Mouse (Mus musculus): ENCODE measurements around the gene Rnaseh2a.

Rnaseh2a gene

GRCm38 (mm10) chr8:84969241-84970134 lies at the start of gene Rnaseh2a, which contains the start of the genes Gm49661 and Prdx2:
Gene Rnaseh2a (minus strand): TSS chr8:84969767.
Gene Gm49661 (minus strand): TSS chr8:84969433.
Gene Prdx2 (plus strand): TSS chr8:84969587.
- DNase-seq: peak; percentile 89

- DNase-seq: no peak
Observed at GRCm38 (mm10) chr8:85017209-85017608, 47.6 kb upstream of the Rnaseh2a start.

GRCm38 (mm10) chr8:85016724-85017123 lies 47.2 kb upstream of the Rnaseh2a start:
- no peak for DNase-seq

- no peak for DNase-seq
Observed at GRCm38 (mm10) chr8:85014431-85014830, 44.9 kb upstream of the Rnaseh2a start, which contains the start of gene Best2. Gene Best2 (minus strand): TSS chr8:85014531.

- DNase-seq: peak; percentile 90
Observed at GRCm38 (mm10) chr8:85013230-85013840, 43.8 kb upstream of the Rnaseh2a start.

- DNase-seq: peak; percentile 25
Observed at GRCm38 (mm10) chr8:85011242-85011641, 41.7 kb upstream of the Rnaseh2a start.

- peak; percentile 32 for DNase-seq
Observed at GRCm38 (mm10) chr8:85007686-85008085, 38.1 kb upstream of the Rnaseh2a start.

GRCm38 (mm10) chr8:84997649-84998295 lies 28.2 kb upstream of the Rnaseh2a start:
- peak; percentile 93 for DNase-seq

- no peak for DNase-seq
Observed at GRCm38 (mm10) chr8:84996978-84997377, 27.4 kb upstream of the Rnaseh2a start.

- peak; percentile 40 for DNase-seq
Observed at GRCm38 (mm10) chr8:84995680-84996079, 26.1 kb upstream of the Rnaseh2a start.

- no peak for DNase-seq
Observed at GRCm38 (mm10) chr8:84994375-84994774, 24.8 kb upstream of the Rnaseh2a start.

- peak; percentile 62 for DNase-seq
Observed at GRCm38 (mm10) chr8:84990836-84991235, 21.3 kb upstream of the Rnaseh2a start.

- DNase-seq: peak; percentile 98
Observed at GRCm38 (mm10) chr8:84990349-84990748, 20.8 kb upstream of the Rnaseh2a start, which contains the start of gene Hook2. Gene Hook2 (plus strand): TSS chr8:84990603.

GRCm38 (mm10) chr8:84989810-84990209 lies 20.2 kb upstream of the Rnaseh2a start:
- DNase-seq: peak; percentile 95

- peak; percentile 34 for DNase-seq
Observed at GRCm38 (mm10) chr8:84989311-84989731, 19.8 kb upstream of the Rnaseh2a start.

- DNase-seq: no peak
Observed at GRCm38 (mm10) chr8:84987903-84988302, 18.3 kb upstream of the Rnaseh2a start.

GRCm38 (mm10) chr8:84987388-84987787 lies 17.8 kb upstream of the Rnaseh2a start:
- no peak for DNase-seq

GRCm38 (mm10) chr8:84986379-84986945 lies 16.9 kb upstream of the Rnaseh2a start:
- DNase-seq: no peak

GRCm38 (mm10) chr8:84985684-84986378 lies 16.3 kb upstream of the Rnaseh2a start:
- DNase-seq: peak; percentile 88

- peak; percentile 56 for DNase-seq
Observed at GRCm38 (mm10) chr8:84985049-84985683, 15.6 kb upstream of the Rnaseh2a start.

- peak; percentile 20 for DNase-seq
Observed at GRCm38 (mm10) chr8:84984294-84985048, 14.9 kb upstream of the Rnaseh2a start.

All from embryo, embryonic 11 days (tissue).